Mouse (Mus musculus) lung, embryonic 14.5 days (tissue): ENCODE measurements at regions not wholly inside any gene's neighbourhood (a gene's known extent, or its start where the extent isn't known, plus 50 kb on each side); places are given as distances from the start of the nearest gene placed in this dataset.

Experiments
- ATAC-seq: fragments of 200-750 bp; cut with Nextera tagmentation; 2 replicates; pipeline ENCODE4 v1.8.0; 2017; ENCODE audit warnings: mild to moderate bottlenecking, moderate TSS enrichment, moderate library complexity; ENCODE audit not compliant: insufficient read depth
- DNase-seq: peaks from one replicate; pipeline ENCODE4 v3.0.0-alpha.2; 2015
- H3K27ac ChIP-seq: fragments of 300-500 bp; sonication (generic); 2 replicates; pipeline ENCODE4 v1.5.1; 2014; ENCODE audit warnings: low read depth, mild to moderate bottlenecking, moderate library complexity
- H3K27me3 ChIP-seq: fragments of 300-500 bp; sonication (generic); 2 replicates; pipeline ENCODE4 v1.6.1; 2014; ENCODE audit warnings: low read length, control low read depth; ENCODE audit not compliant: insufficient read depth
- H3K36me3 ChIP-seq: fragments of 300-500 bp; sonication (generic); 2 replicates; pipeline ENCODE4 v1.6.1; 2014; ENCODE audit warnings: control low read depth; ENCODE audit not compliant: insufficient read depth
- H3K4me1 ChIP-seq: fragments of 300-500 bp; sonication (generic); 2 replicates; pipeline ENCODE4 v1.6.1; 2014; ENCODE audit warnings: antibody characterized with exemption, control low read depth; ENCODE audit not compliant: insufficient read depth
- H3K4me2 ChIP-seq: fragments of 300-500 bp; sonication (generic); 2 replicates; pipeline ENCODE4 v1.6.1; 2014; ENCODE audit warnings: mild to moderate bottlenecking
- H3K4me3 ChIP-seq: fragments of 300-500 bp; sonication (generic); 2 replicates; pipeline ENCODE4 v1.5.1; 2014; ENCODE audit warnings: low read depth, low read length
- H3K9ac ChIP-seq: fragments of 300-500 bp; sonication (generic); 2 replicates; pipeline ENCODE4 v1.6.1; 2014
- H3K9me3 ChIP-seq: fragments of 300-500 bp; sonication (generic); 2 replicates; pipeline ENCODE4 v1.6.1; 2016; ENCODE audit warnings: low read depth, low read length, control low read depth
- CTCF ChIP-seq: IDR thresholded peaks from 2 replicates; pipeline ENCODE4 v1.5.1; 2016; ENCODE audit warnings: antibody characterized with exemption, low read depth
- WGBS: fragments of 180-500 bp; shearing (Covaris S2); extraction: QIAGEN DNeasy Blood & Tissue Kit; methylation state at CpG from one replicate; pipeline ENCODE4 v1.1.7; 2014; 5-methylcytosine and 5-hydroxymethylcytosine counted together

- no peak overlapping the region for H3K27ac ChIP-seq
- H3K4me2 ChIP-seq: no peak overlapping the region
- DNase-seq (no peak), ATAC-seq (no peak)
- H3K36me3 ChIP-seq: no peaks in the 10 kb centered on the region
- no peaks in the 10 kb centered on the region for H3K9me3 ChIP-seq
- 35% methylated on average over 3 of the region's 3 CpGs for WGBS
- H3K27me3 ChIP-seq: no peaks in the 10 kb centered on the region
- TF ChIP-seq CTCF: no peak
- H3K9ac ChIP-seq: no peak overlapping the region
- no peak overlapping the region for H3K4me3 ChIP-seq
- no peaks in the 10 kb centered on the region for H3K4me1 ChIP-seq
Observed at GRCm38 (mm10) chr7:137935896-137936295, 461.6 kb downstream of the Tcerg1l start.

- Histone ChIP-seq H3K4me3 (no peak overlapping the region), H3K36me3 (no peaks in the 10 kb centered on the region), H3K4me2 (no peak overlapping the region), H3K4me1 (no peaks in the 10 kb centered on the region), H3K27ac (no peak overlapping the region), H3K27me3 (no peaks in the 10 kb centered on the region), H3K9ac (no peak overlapping the region), H3K9me3 (no peaks in the 10 kb centered on the region)
- DNase-seq (peak; percentile 20), ATAC-seq (no peak)
- 71% methylated on average over 8 of the region's 8 CpGs for whole genome bisulfite sequencing
- TF ChIP-seq CTCF: no peak
Observed at GRCm38 (mm10) chr7:137939116-137939515, 458.4 kb downstream of the Tcerg1l start.

- no peak for ATAC-seq
- Histone ChIP-seq H3K4me2 (no peak overlapping the region), H3K27ac (no peak overlapping the region), H3K36me3 (no peaks in the 10 kb centered on the region), H3K4me3 (no peak overlapping the region), H3K9me3 (no peaks in the 10 kb centered on the region), H3K27me3 (no peaks in the 10 kb centered on the region), H3K4me1 (no peaks in the 10 kb centered on the region), H3K9ac (no peak overlapping the region)
- WGBS: 63% methylated on average over 5 of the region's 5 CpGs
- DNase-seq: no peak
- TF ChIP-seq CTCF: no peak
Observed at GRCm38 (mm10) chr7:137940084-137940483, 457.4 kb downstream of the Tcerg1l start.

DNA sequence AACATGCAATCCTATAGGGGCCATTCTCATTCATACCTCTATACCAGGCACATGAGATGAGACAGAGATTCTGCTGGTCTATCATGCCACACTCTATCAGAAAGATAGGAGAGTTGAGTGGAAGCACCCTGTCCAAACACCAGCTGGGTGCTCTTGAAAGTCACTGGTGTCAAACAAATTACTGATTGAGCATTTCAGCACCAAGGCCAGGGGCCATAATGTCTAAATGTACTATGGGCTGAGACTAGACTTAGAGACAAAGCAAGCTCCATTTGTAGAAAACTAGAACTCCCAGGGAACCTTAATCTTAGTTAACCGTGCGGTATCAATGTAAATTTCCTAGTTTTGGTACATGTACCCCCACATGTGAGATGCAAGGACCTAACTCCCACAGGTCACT lies 452.5 kb downstream of the Tcerg1l start:
- Histone ChIP-seq H3K9ac (no peak overlapping the region), H3K4me3 (no peak overlapping the region), H3K9me3 (no peaks in the 10 kb centered on the region), H3K27ac (no peak overlapping the region), H3K36me3 (no peaks in the 10 kb centered on the region), H3K4me1 (no peaks in the 10 kb centered on the region), H3K4me2 (no peak overlapping the region), H3K27me3 (no peaks in the 10 kb centered on the region)
- ATAC-seq: no peak
- DNase-seq: peak; percentile 77
- 84% methylated on average over 2 of the region's 2 CpGs for WGBS
- no peak for TF ChIP-seq CTCF

- no peak for TF ChIP-seq CTCF
- no peaks in the 10 kb centered on the region for H3K27me3 ChIP-seq
- DNase-seq (no peak), ATAC-seq (no peak)
- H3K4me3 ChIP-seq: no peak overlapping the region
- H3K27ac ChIP-seq: no peak overlapping the region
- H3K9me3 ChIP-seq: no peaks in the 10 kb centered on the region
- H3K36me3 ChIP-seq: no peaks in the 10 kb centered on the region
- WGBS: 34% methylated on average over 5 of the region's 5 CpGs
- H3K4me2 ChIP-seq: no peak overlapping the region
- no peaks in the 10 kb centered on the region for H3K4me1 ChIP-seq
- no peak overlapping the region for H3K9ac ChIP-seq
Observed at GRCm38 (mm10) chr7:137947424-137947823, 450.1 kb downstream of the Tcerg1l start.

DNA sequence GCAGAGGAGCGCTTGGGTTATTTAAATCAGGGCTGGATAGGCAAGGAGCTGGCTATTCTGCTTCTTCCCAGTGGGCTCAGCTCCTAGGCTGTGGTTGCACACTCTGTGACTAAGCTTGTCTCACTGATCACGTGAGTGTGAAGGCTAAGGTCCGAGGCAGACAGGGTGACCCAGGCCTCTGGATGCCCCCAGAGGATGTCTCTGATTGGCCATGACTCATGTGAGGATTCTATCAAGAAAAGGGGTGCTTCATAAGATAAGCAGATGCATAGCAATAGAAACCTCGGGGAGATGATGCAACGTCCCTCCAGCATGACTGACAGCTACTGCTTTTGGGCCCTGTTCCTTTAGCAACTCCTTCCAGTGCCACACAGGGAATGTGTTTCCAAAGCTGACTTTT lies 440.2 kb downstream of the Tcerg1l start:
- Histone ChIP-seq H3K27ac (no peak overlapping the region), H3K4me2 (no peak overlapping the region), H3K9ac (no peak overlapping the region), H3K4me1 (no peaks in the 10 kb centered on the region), H3K27me3 (no peaks in the 10 kb centered on the region), H3K9me3 (no peaks in the 10 kb centered on the region), H3K36me3 (no peaks in the 10 kb centered on the region), H3K4me3 (no peak overlapping the region)
- no peak for TF ChIP-seq CTCF
- DNase-seq: no peak
- WGBS: 55% methylated on average over 5 of the region's 5 CpGs
- ATAC-seq: no peak

DNA sequence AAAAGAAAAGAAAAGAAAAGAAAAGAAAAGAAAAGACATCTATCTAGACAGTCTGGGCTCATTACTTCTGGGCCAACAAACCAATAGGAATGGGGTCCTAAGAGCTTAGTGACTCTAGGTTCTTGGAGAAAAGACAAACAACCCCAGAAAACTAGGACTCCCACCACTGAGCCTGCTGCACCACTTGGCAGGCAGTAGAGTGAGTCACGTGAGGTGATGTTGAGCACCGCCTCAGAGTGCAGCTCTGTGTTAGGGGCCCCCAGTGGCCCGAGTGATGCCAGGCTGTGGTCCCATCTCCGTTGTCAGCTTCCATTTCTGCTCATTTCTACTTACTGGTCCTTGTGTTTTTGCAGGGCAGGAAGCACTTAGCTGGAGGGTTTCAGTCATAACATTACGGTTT lies 439.7 kb downstream of the Tcerg1l start:
- Histone ChIP-seq H3K36me3 (no peaks in the 10 kb centered on the region), H3K27me3 (no peaks in the 10 kb centered on the region), H3K4me3 (no peak overlapping the region), H3K9me3 (no peaks in the 10 kb centered on the region), H3K9ac (no peak overlapping the region), H3K4me2 (no peak overlapping the region), H3K4me1 (no peaks in the 10 kb centered on the region), H3K27ac (no peak overlapping the region)
- ATAC-seq (no peak), DNase-seq (no peak)
- 63% methylated on average over 5 of the region's 5 CpGs for WGBS
- TF ChIP-seq CTCF: no peak

DNA sequence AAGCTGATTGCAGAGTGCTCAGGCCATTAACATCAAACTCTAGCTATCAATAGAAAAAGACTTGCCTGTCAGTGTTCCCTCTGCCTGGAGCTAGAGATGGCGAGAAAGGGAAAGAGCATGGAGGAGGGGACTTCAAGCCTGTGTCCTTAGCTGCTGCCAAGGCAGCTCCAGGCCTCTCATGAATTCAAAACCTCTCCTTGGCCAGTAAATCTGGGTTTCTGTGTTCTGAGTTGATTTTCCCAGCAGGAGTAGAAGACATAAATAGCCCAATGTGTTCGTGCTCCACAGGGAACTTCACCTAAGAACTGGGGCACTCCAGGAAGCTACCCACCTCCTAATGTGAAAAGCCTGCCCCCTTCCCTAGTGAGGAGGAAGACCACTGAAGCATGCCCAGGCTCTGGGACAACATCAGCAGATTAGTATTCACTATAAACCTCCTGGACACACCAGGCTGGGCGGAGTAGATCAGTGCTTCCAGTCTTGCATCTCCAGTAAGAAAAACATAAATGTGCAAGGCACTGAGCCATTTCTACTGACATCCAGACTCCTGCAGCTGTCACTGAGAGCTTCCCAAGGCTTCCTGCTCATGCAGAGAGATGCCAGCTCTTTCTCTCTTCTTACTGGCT lies 433.9 kb downstream of the Tcerg1l start:
- H3K4me2 ChIP-seq: no peak overlapping the region
- 52% methylated on average over 3 of the region's 3 CpGs for WGBS
- no peak for ATAC-seq
- no peak overlapping the region for H3K27ac ChIP-seq
- no peaks in the 10 kb centered on the region for H3K27me3 ChIP-seq
- DNase-seq: no peak
- no peaks in the 10 kb centered on the region for H3K4me1 ChIP-seq
- H3K9me3 ChIP-seq: no peaks in the 10 kb centered on the region
- H3K9ac ChIP-seq: no peak overlapping the region
- no peak for TF ChIP-seq CTCF
- no peak overlapping the region for H3K4me3 ChIP-seq
- H3K36me3 ChIP-seq: no peaks in the 10 kb centered on the region
